Mouse (Mus musculus) liver, embryonic 12.5 days (tissue): ENCODE results near the gene 1110051M20Rik. TPM values are rescaled to one million over a fixed set of nuclear protein-coding genes. Genes with fewer than 3 reads are reported as not detected.

Source experiments
- ATAC-seq: fragments of 200-750 bp; cut with Nextera tagmentation; 2 replicates; pipeline ENCODE4 v1.8.0; 2017; ENCODE audit warnings: moderate number of reproducible peaks, mild to moderate bottlenecking, moderate library complexity
- H3K27ac ChIP-seq: fragments of 300-500 bp; sonication (generic); 2 replicates; pipeline ENCODE4 v1.5.1; 2016; ENCODE audit warnings: mild to moderate bottlenecking
- H3K27me3 ChIP-seq: fragments of 300-500 bp; sonication (generic); replicated peaks from 2 replicates; pipeline ENCODE4 v1.6.1; 2016; ENCODE audit warnings: mild to moderate bottlenecking, moderate library complexity
- H3K36me3 ChIP-seq: fragments of 300-500 bp; sonication (generic); 2 replicates; pipeline ENCODE4 v1.6.1; 2016; ENCODE audit warnings: mild to moderate bottlenecking, moderate library complexity
- H3K4me1 ChIP-seq: fragments of 300-500 bp; sonication (generic); 2 replicates; pipeline ENCODE4 v1.6.1; 2016
- H3K4me2 ChIP-seq: fragments of 300-500 bp; sonication (generic); 2 replicates; pipeline ENCODE4 v1.6.1; 2016; ENCODE audit warnings: mild to moderate bottlenecking, moderate library complexity
- H3K4me3 ChIP-seq: fragments of 300-500 bp; sonication (generic); 2 replicates; pipeline ENCODE4 v1.5.1; 2016; ENCODE audit warnings: mild to moderate bottlenecking, moderate library complexity
- H3K9ac ChIP-seq: fragments of 300-500 bp; sonication (generic); 2 replicates; pipeline ENCODE4 v1.6.1; 2016; ENCODE audit warnings: mild to moderate bottlenecking, moderate library complexity
- H3K9me3 ChIP-seq: fragments of 300-500 bp; sonication (generic); replicated peaks from 2 replicates; pipeline ENCODE4 v1.6.1; 2016; ENCODE audit warnings: mild to moderate bottlenecking, moderate library complexity
- WGBS: fragments of 180-500 bp; shearing (Covaris S2); methylation state at CpG from one replicate; pipeline ENCODE4 v1.1.7; 2016; ENCODE audit not compliant: insufficient replicate concordance; 5-methylcytosine and 5-hydroxymethylcytosine counted together
- polyA plus RNA-seq: library from polyadenylated mRNA; unstranded; fragments of >200 nt; fragmentation: Nextera tagmentation; extraction: Ambion mirVana; gene quantifications from 2 replicates; pipeline ENCODE4 v1.2.1, GENCODE M21; 2016

Gene 1110051M20Rik
- polyA plus RNA-seq, 1 experiment from 2014 or later = 9.1 TPM

DNA sequence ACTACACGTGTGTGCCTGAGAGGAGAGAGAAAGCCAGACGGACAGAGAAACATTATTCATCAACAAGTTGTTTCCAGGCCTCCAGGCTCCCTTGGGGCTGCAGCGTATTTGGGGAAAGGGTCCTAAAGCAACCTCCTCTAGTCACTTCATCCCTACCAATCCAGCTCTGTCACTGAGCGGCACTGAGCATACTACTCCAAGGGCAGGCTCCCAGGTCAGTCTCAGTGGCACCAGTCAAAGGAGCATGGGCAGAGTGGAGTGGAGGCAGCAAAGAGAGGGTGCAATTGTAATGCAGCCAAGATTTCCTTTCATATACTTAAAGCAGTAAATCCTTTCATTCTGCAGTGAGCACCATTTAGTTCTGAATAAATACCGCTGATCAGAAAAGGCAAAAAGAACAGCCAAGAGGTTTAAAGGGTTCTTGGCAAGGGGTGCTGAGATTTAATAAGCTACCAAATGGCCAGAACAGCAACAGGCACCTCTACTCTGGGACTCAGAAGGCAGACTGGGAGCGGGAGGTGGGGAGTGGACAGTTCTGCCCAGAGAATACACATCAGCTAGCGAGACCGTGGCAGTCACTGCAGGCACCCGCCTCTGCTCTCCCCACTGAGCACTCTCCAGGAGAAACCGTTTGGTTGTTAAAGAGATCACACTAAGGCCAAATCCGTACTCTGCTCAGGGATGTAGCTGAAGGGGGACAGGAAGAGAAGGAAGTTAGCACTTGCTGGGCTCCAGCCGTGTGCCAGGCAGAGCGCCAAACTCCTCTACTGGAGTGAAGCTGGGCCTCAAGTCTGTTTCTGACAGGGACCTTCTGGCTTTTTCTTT is 159.9 kb downstream of the 1110051M20Rik start:
- peaks cover 8% of the 10 kb centered on the region for H3K4me1 ChIP-seq
- no peak for ATAC-seq
- H3K27ac ChIP-seq = no peak overlapping the region
- peaks cover 5% of the 10 kb centered on the region; the same call in 1 of the 2 replicates for H3K27me3 ChIP-seq
- no peak overlapping the region for H3K4me3 ChIP-seq
- WGBS = 63% methylated on average over 13 of the region's 13 CpGs
- no peaks in the 10 kb centered on the region for H3K9me3 ChIP-seq
- H3K36me3 ChIP-seq = no peaks in the 10 kb centered on the region
- no peak overlapping the region for H3K9ac ChIP-seq
- no peak overlapping the region for H3K4me2 ChIP-seq

DNA sequence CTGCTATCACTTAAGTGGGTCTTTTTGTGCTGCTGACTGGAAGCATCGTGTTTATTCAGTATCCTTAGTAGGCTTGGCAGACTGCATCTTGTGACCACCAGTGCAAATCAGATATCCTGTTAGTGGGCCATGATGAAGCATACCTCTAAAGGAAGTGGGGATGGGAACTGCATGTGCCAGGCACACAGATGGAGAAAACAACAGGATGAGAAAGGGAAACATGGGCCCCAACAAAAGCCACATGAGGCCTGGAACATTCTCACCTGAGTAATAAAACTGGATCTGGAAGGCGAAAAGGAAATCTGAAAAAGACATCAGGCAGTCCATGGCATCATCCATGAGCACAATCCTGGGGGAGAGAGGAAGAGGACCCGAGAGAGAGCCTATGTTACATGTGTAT is 160.5 kb downstream of the 1110051M20Rik start:
- Histone ChIP-seq H3K9ac (no peak overlapping the region), H3K27me3 (peaks cover 5% of the 10 kb centered on the region; the same call in 1 of the 2 replicates), H3K4me3 (no peak overlapping the region), H3K9me3 (no peaks in the 10 kb centered on the region), H3K36me3 (no peaks in the 10 kb centered on the region), H3K4me1 (peaks cover 8% of the 10 kb centered on the region), H3K4me2 (no peak overlapping the region), H3K27ac (no peak overlapping the region)
- WGBS = 58% methylated on average over 3 of the region's 3 CpGs
- ATAC-seq = no peak

DNA sequence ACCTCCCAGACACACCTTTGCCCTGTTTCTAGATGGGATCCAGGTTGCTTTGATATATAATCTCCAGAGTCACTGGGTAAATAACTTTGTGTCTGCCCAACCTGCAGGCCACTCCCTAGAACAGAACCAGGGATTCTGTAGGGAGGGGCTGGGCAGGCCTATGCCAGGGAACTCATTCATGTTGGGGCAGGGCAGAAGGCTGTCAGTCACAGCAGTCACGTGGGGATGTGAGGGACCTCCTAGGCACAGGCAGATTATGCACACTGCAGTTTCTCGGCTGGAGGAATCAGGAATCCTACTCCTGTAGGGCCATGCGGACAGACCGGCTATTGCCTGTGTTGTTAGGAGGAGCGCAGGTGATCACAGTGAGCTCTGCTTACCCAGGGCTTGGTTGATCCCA is 163.1 kb downstream of the 1110051M20Rik start:
- Histone ChIP-seq H3K9me3 (no peaks in the 10 kb centered on the region), H3K27me3 (peaks cover 3% of the 10 kb centered on the region; the same call in 1 of the 2 replicates), H3K4me1 (0 out of 2 replicates have a peak, but pooled peaks cover 2% of the 10 kb centered on the region), H3K36me3 (peaks cover 16% of the 10 kb centered on the region), H3K9ac (no peak overlapping the region), H3K27ac (no peak overlapping the region), H3K4me2 (no peak overlapping the region), H3K4me3 (no peak overlapping the region)
- ATAC-seq = peak; percentile 23
- 58% methylated on average over 5 of the region's 5 CpGs for WGBS

DNA sequence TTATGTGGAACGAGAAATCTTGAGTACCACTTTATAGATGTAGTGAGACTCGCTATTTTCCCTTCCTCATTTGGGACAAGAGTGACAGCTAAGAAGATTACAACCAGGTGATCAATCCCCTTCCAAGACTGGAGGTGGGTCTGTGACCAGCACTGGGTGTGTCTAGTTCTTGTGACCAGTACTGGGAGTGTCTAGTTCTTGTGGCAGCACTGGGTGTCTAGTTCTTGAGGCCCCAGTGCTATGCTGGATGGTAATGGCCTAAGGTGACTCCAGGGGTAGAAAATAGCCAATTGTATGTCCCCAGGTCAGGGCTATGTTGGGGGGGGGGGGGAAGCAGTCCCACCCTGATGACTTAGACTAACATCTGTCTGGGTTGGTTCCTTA is 165.1 kb downstream of the 1110051M20Rik start:
- WGBS = 66% methylated on average over 2 of the region's 2 CpGs
- Histone ChIP-seq H3K4me3 (no peak overlapping the region), H3K9ac (no peak overlapping the region), H3K9me3 (no peaks in the 10 kb centered on the region), H3K4me1 (no peaks in the 10 kb centered on the region), H3K27ac (no peak overlapping the region), H3K4me2 (no peak overlapping the region), H3K36me3 (peaks cover 36% of the 10 kb centered on the region), H3K27me3 (no peaks in the 10 kb centered on the region; the same call in 1 of the 2 replicates)
- ATAC-seq = 0 out of 2 replicates have a peak, but pooled peaks have one; percentile 22

DNA sequence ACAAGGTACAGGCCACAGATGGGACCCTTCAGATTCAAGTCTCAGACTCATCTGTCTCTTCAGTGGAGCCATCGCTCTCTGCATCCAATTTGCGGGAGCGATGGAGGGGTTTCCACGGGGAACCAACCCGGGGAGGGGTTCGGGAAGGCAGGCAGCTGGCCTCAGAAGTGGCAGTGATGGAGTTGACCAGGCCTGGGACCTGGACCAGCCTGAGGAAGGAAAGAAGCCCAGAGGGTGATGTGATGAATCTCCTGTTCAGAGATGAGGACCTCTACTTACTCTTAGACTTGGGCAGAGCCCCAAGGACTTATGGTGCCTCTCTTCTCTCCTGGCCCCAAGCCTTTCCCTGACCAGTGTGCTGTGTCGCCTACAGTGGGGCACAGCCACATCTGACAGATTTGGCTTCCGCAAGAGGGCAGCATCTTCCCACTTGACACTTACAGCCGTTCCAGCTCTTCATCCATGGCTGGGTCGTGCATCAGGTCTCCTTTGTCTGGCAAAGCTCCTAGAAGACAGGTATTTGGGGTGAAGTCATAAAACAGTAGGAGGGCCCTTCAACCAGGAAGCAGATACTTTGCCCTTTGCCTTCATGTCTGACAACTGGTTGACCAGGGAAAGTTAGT is 165.6 kb downstream of the 1110051M20Rik start:
- Histone ChIP-seq H3K9me3 (no peaks in the 10 kb centered on the region), H3K27me3 (no peaks in the 10 kb centered on the region), H3K27ac (no peak overlapping the region), H3K9ac (no peak overlapping the region), H3K4me1 (no peaks in the 10 kb centered on the region), H3K4me3 (no peak overlapping the region), H3K36me3 (peaks cover 41% of the 10 kb centered on the region), H3K4me2 (no peak overlapping the region)
- 31% methylated on average over 10 of the region's 10 CpGs for WGBS
- peak; percentile 45 for ATAC-seq

DNA sequence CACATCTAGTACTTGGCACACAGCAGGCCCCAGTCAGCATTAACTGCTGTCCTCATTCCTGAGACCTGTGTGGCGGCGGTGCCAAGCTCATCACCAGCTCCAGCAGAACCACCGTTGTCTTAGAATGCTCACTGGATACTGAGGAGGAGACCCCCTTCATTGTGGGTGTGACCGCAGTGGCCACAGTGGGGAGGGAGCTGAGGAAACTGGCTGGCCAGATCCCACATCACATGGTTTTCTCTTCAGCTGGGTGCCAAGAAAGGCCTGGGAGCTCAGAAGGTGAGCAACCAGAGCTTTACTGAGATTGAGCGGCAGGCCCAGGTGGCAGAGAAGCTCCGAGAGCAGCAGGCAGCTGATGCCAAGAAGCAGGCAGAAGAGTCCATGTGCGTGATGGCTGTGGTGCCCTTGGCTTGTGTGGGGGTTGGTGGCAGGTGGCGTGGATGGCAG is 174.8 kb downstream of the 1110051M20Rik start:
- ATAC-seq = no peak
- H3K36me3 ChIP-seq = peaks cover 83% of the 10 kb centered on the region
- H3K9ac ChIP-seq = no peak overlapping the region
- H3K4me1 ChIP-seq = peaks cover 38% of the 10 kb centered on the region
- H3K4me2 ChIP-seq = peak overlapping the region; percentile 37; the same call in 1 of the 2 replicates
- no peak overlapping the region for H3K4me3 ChIP-seq
- no peaks in the 10 kb centered on the region for H3K9me3 ChIP-seq
- peak overlapping the region; percentile 77 for H3K27ac ChIP-seq
- WGBS = 86% methylated on average over 8 of the region's 8 CpGs
- no peaks in the 10 kb centered on the region for H3K27me3 ChIP-seq

DNA sequence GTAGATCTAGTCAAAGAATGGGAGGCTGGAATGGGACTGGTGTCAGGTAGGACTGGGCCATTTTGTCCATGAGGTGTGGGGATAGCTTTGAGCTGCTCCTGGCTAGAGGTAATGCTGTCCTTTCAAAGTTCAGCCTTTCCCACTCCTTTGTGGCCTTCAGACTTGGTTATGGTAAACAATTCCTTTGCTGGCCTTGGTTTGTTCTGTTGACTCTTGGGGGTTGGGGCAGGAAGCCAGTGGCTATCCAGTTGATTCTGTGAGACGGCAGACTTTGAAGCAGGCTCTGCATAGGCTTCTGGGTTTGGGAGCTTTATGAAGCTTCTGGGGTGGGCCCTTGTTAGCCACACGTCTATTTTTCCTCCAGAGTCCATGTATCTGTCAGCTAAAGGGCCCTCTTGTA is 175.8 kb downstream of the 1110051M20Rik start:
- Histone ChIP-seq H3K27ac (peak overlapping the region; percentile 77), H3K9me3 (no peaks in the 10 kb centered on the region), H3K4me3 (no peak overlapping the region), H3K4me2 (peak overlapping the region; percentile 37), H3K36me3 (peaks cover 73% of the 10 kb centered on the region), H3K4me1 (peaks cover 48% of the 10 kb centered on the region), H3K27me3 (no peaks in the 10 kb centered on the region), H3K9ac (0 out of 2 replicates have a peak overlapping the region, but pooled peaks have one; percentile 14)
- no peak for ATAC-seq
- WGBS = 74% methylated on average over 2 of the region's 2 CpGs

DNA sequence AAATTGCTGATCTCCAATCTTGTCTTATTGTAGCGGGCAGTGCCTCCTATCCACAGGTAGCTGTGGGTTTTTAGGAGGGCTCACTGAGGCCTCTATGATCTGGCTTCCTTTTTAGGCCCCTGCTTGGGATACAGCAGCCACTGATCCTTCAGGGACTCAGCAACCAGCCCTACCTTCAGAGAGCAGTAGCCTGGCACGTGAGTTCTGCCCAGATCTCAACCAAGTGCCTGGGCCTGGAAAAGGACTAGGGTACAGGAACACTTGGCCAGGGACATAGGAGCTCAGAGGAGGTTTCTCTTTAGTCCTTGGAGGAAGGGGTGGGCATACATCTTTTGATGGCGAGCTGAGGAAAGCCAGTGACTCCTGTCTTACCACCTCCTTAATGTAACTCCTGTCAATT is 176.5 kb downstream of the 1110051M20Rik start:
- Histone ChIP-seq H3K4me1 (peaks cover 51% of the 10 kb centered on the region), H3K27ac (peak overlapping the region; percentile 77), H3K9me3 (no peaks in the 10 kb centered on the region), H3K36me3 (peaks cover 69% of the 10 kb centered on the region), H3K9ac (no peak overlapping the region), H3K4me2 (peak overlapping the region; percentile 2; the same call in 1 of the 2 replicates), H3K27me3 (no peaks in the 10 kb centered on the region), H3K4me3 (no peak overlapping the region)
- ATAC-seq = no peak
- WGBS = 87% methylated on average over 3 of the region's 3 CpGs

DNA sequence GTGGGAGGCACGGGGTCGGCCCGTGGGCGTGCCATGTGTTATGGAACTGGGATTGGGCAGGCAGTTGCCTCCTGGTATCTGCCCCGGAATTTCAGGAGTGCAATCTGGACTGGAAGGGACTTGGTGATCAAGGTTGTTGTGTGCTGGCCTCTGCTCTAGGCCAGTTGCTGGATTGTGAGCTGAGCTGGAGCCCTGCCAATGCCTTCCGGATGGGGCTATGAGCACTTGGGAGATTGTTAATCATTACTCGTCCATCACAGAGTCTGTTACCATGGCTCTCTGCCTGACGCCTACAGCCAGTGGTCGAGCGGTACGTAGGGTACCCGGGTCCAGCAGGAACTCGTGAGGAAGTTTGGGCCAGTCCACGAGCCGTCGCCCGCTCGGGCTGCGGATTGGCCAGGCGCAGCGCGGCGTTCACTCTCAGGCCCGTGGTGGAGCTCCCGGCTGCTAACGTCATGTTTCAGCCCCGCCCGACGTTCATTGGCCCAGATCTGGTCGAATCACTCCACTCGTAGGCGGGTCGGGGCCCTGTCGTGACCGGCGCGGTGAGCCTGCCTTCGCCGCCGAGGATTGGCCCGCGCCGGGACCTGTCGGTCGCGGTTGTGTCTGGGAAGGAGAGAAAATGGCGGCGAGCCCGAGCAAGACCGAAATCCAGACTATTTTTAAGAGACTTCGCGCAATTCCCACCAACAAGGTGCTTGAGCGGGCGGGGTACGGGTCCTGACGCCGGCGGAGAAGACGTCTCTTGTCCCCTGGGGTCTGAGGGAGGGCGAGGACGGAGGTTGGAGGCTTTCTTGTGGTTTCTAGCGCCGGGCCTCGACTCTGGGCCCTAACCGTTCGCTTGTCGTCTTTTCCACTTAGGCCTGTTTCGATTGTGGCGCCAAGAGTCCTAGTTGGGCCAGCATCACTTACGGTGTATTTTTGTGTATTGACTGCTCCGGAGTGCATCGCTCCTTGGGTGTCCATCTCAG is 179.5 kb downstream of the 1110051M20Rik start, which contains the start of gene Arfgap2:
TSS of gene Arfgap2 (plus strand) at position 264 of the 971 bp plus-strand sequence.
- H3K36me3 ChIP-seq = peaks cover 51% of the 10 kb centered on the region
- H3K4me3 ChIP-seq = peak within 1 kb of the TSS; percentile 82
- 2% methylated on average over 72 of the region's 72 CpGs for WGBS
- H3K27me3 ChIP-seq = peaks cover 9% of the 10 kb centered on the region
- no peaks in the 10 kb centered on the region for H3K9me3 ChIP-seq
- H3K9ac ChIP-seq = peak within 1 kb of the TSS; percentile 91
- peaks cover 49% of the 10 kb centered on the region for H3K4me1 ChIP-seq
- peak; percentile 98 for ATAC-seq
- peak within 1 kb of the TSS; percentile 82 for H3K4me2 ChIP-seq
- peak within 1 kb of the TSS; percentile 90 for H3K27ac ChIP-seq

DNA sequence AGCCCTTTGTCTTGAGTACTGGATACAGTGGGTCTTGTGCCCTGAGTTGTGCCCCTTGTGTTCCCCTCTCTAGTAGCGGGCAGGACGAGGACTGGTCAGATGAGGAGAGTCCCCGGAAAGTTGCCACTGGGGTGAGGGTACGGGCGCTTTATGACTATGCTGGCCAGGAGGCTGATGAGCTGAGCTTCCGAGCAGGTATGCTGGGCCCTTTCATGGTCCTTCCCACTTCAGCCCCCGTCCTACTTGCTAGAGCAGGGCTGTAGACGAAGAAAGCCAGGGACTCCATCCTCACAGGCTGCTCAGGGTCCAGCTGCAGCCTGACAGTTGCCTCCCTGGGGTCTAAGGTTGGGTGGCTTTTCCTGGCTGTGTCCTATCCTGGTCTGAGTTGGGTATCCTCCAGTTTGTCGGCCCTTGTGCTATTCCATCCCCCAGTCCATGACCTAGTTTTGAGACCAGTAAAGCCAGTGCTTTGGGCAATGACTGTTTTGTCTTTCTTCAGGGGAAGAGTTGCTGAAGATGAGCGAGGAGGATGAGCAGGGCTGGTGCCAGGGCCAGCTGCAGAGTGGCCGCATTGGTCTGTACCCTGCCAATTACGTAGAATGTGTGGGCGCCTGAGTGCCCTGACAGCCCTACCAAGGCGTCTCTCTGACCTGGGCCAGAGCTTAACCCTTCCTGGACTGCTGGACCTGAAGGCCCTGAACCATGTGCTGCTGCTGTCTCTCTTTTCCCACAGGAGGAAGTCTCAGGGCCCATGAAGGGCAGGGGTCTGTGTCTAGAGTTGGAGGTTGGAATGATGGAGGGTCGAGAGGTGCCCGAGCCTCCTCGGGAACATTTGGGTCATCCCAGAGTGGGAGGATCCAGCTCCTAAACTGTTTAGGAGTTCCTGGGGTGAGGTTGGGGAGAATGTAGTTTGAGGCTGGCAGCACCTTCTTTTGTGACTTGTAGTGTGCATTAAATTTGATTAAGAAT is 180.5 kb downstream of the 1110051M20Rik start:
- no peak for ATAC-seq
- Histone ChIP-seq H3K4me2 (peak overlapping the region; percentile 82), H3K4me3 (peak overlapping the region; percentile 82), H3K9ac (peak overlapping the region; percentile 71), H3K27me3 (peaks cover 19% of the 10 kb centered on the region), H3K27ac (peak overlapping the region; percentile 90), H3K4me1 (peaks cover 42% of the 10 kb centered on the region), H3K9me3 (no peaks in the 10 kb centered on the region), H3K36me3 (peaks cover 41% of the 10 kb centered on the region)
- 80% methylated on average over 17 of the region's 17 CpGs for WGBS
